Mouse (Mus musculus) ES-E14 (cell line): Measurements from ENCODE around the gene Tbx4. TPM values are rescaled to one million over a fixed set of nuclear protein-coding genes. Genes with fewer than 3 reads are reported as not detected.
A peak's percentile ranks its signal among the peaks of the same experiment; 100 is the strongest.

Experiments used
- DNase-seq: peaks from one replicate; pipeline ENCODE4 v3.0.0-alpha.2; 2013; ENCODE audit warnings: low read depth, low spot score
- H3K27ac ChIP-seq: 2 replicates; pipeline ENCODE4 v1.5.1; 2012; ENCODE audit warnings: low read depth, mild to moderate bottlenecking, low read length, moderate library complexity, mixed read lengths; ENCODE audit not compliant: poor library complexity, insufficient read depth, severe bottlenecking
- H3K36me3 ChIP-seq: 2 replicates; pipeline ENCODE4 v1.6.1; 2012; ENCODE audit warnings: mild to moderate bottlenecking, low read length, moderate library complexity, mixed read lengths; ENCODE audit not compliant: control insufficient read depth, poor library complexity, insufficient read depth, severe bottlenecking
- H3K4me1 ChIP-seq, 2 experiments: fragments of 150-350 bp in 1 of 2; sonication (generic) in 1 of 2; 2 replicates each; pipeline ENCODE4 v1.6.1; 2012; ENCODE audit warnings: low read length in 2 of 2, mild to moderate bottlenecking in 1 of 2, mixed read lengths in 1 of 2; ENCODE audit not compliant: control insufficient read depth in 2 of 2, insufficient read depth in 2 of 2, poor library complexity in 1 of 2
- H3K4me3 ChIP-seq, 2 experiments: fragments of 150-350 bp in 1 of 2; sonication (generic) in 1 of 2; 2 replicates each; pipeline ENCODE4 v1.5.1; 2012; ENCODE audit warnings: low read length in 2 of 2, low read depth in 1 of 2, mild to moderate bottlenecking in 1 of 2, mixed read lengths in 1 of 2; ENCODE audit not compliant: insufficient read depth in 1 of 2, poor library complexity in 1 of 2, severe bottlenecking in 1 of 2
- H3K9ac ChIP-seq: 2 replicates; pipeline ENCODE4 v1.6.1; 2012; ENCODE audit warnings: low read depth, mild to moderate bottlenecking, low read length, mixed read lengths; ENCODE audit not compliant: poor library complexity, insufficient read depth, severe bottlenecking
- H3K9me3 ChIP-seq: fragments of 150-350 bp; sonication (generic); 2 replicates; pipeline ENCODE4 v1.6.1; 2012; ENCODE audit warnings: low read depth, mild to moderate bottlenecking, low read length; ENCODE audit not compliant: control insufficient read depth, insufficient read depth
- CHD2 ChIP-seq: IDR thresholded peaks from 2 replicates; pipeline ENCODE4 v1.6.1; 2014; ENCODE audit warnings: mild to moderate bottlenecking, low read depth, low read length, inconsistent platforms
- HCFC1 ChIP-seq: IDR thresholded peaks from 2 replicates; pipeline ENCODE4 v1.6.1; 2012; ENCODE audit warnings: low read length, inconsistent platforms, borderline replicate concordance; ENCODE audit not compliant: insufficient read depth
- MAFK ChIP-seq: IDR thresholded peaks from 2 replicates; pipeline ENCODE4 v1.6.1; 2014; ENCODE audit warnings: mild to moderate bottlenecking, low read depth, low read length, inconsistent platforms; ENCODE audit not compliant: insufficient read depth
- ZC3H11A ChIP-seq: IDR thresholded peaks from 2 replicates; pipeline ENCODE4 v1.6.1; 2012; ENCODE audit warnings: low read depth, mild to moderate bottlenecking, inconsistent platforms, low read length, borderline replicate concordance
- ZNF384 ChIP-seq: IDR thresholded peaks from 2 replicates; pipeline ENCODE4 v1.6.1; 2012; ENCODE audit warnings: low read depth, low read length, inconsistent platforms
- in situ Hi-C, 2 experiments: fragments of 600-800 bp; cut with MboI; formaldehyde crosslinking; loops; one replicate each; pipeline ENCODE4 v1.15.1; 2025; ENCODE audit warnings: low sequenced_read_pairs in 2 of 2, inconsistent platforms in 1 of 2; ENCODE audit not compliant: unreplicated experiment in 2 of 2
- total RNA-seq: library from RNA; depleted of rRNA; stranded (reverse); fragments of 300-350 nt; gene quantifications from 2 replicates; pipeline ENCODE4 v1.2.3, GENCODE M21; 2012

Tbx4 gene
- total RNA-seq, 1 experiment = 0.76 TPM

DNA sequence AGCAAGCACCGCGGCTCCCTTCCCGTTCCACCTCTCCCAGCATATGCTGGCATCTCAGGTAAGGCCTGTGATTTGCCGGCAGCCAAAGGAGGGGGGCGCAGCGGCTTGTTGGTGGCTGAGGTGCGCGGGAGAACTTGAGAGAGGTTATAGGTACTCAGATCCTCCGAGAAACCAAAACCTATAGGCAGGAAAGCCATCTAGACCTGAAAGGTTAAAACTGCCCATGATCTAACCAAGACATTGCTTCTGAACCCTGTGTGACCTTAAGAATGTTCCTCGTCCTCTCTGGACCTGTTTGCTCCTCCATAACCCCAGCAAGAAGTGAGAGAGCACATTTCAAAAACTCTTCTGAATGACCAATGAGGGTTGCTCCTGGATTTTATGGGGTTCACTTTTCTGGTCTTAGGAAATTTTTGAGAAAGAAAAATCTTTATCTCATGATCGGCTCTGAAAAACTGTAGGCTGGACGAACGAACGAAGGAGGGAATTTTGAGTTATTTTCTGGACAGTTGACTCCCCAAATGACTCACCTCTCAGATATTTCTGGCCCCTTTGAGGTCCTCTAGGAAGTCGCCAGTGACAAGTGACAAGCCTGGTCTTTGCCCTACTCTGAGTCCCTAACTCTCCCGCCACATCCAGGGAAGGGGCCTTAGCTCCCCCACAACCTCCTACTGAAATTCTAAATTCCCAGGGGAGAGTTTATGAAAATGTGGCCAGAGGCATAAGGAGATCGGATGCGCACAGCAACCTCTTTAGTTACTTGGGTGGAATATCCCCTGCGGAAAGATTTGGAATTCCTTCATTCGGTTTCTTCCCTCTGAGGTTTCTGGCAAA lies 47.6 kb upstream of the Tbx4 start:
- no peak for DNase-seq
- TF ChIP-seq CHD2 (no peak), ZC3H11A (no peak), ZNF384 (no peak), HCFC1 (no peak), MAFK (no peak)
- no peak overlapping the region for H3K9ac ChIP-seq
- no peaks in the 10 kb centered on the region for H3K36me3 ChIP-seq
- H3K4me1 ChIP-seq = peaks cover 0 to 8% of the 10 kb centered on the region in 2 experiments; a peak in 1 of 4 replicates
- H3K9me3 ChIP-seq = no peaks in the 10 kb centered on the region
- in situ Hi-C loops = loop anchor here (5.0 kb wide), 2 partner anchors 49 to 1316 kb away; partner anchors contain the start of gene Tbx4 (in 1 of the 2)
- no peak overlapping the region for H3K27ac ChIP-seq
- peak overlapping the region in 1 of 2 experiments; percentile 24; a peak in 1 of 4 replicates for H3K4me3 ChIP-seq

DNA sequence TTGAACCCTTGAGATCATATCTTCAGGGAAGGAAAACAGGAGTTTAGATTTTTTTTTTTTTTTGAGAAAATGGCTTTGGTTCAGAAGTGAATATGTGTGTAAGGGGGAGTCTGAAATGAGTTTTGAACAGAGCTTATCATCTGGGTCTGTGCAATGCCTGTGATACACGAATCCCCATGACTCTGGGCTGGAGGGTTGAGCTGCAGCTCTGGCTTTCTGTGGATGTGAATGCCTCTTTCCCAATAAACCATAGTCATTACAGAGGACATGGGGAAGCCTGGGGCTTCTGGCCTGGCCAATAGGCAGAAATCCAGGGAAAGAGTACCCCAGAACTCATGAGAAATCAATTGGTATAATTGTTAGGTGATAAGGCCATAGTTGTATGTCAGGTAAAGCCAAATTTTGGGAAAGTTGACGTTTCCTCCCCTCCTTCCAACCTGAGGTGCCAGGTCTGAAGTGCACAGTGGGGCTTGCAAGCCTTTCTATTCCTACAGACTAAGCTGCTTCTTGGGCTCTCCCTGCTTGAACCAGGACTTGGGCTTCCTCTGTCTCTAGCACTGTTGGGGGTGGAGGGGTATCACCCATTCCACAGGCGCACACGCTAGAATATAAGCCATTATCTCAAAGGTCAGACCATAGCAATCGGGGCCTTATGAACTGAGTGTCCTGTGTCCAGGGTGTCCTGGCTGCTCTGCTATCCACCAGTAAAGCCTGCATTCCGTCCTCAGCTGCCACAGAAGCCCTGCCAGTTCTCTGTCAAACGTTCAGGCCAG lies 46.8 kb upstream of the Tbx4 start:
- H3K27ac ChIP-seq = no peak overlapping the region
- TF ChIP-seq CHD2 (no peak), MAFK (no peak), ZNF384 (no peak), HCFC1 (no peak), ZC3H11A (no peak)
- H3K36me3 ChIP-seq = no peaks in the 10 kb centered on the region
- H3K4me3 ChIP-seq = no peak overlapping the region
- H3K9me3 ChIP-seq = no peaks in the 10 kb centered on the region
- H3K9ac ChIP-seq = no peak overlapping the region
- in situ Hi-C loops = loop anchor here (5.0 kb wide), 2 partner anchors 48 to 1317 kb away; partner anchors contain the start of gene Tbx4 (in 2 of the 2)
- peaks cover 0 to 8% of the 10 kb centered on the region in 2 experiments; a peak in 1 of 4 replicates for H3K4me1 ChIP-seq
- DNase-seq = no peak

DNA sequence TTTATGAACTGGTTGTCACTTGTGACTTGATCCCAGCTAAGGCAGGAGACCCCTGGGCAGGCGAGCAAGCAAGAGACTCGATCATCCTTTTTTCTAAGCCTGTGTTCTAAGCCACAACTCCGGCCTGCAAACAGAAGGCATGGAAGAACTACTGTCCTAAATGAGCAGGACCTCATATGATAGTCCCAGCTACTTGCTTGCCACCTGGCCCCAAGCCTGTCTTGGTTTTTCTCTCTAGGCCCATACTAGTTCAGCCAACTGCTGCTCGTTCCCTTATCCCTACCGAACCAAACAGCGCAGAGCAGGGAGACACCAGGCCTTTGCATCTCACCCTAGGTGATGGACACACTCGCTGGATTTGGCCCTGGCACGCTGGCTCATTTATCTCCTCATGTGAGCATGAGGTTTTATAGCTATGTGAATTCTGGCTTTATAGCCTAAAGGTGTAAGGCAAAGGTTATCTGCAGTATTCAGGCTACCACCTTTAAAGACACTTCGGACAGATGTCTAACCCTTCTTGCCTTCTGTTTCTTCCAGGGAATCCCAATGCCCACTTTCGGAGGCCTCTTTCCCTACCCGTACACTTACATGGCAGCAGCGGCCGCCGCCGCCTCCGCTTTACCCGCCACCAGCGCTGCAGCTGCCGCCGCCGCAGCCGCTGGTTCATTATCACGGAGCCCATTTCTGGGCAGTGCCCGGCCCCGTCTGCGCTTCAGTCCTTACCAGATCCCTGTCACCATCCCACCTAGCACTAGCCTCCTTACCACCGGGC lies 46.0 kb upstream of the Tbx4 start:
- DNase-seq = no peak
- Histone ChIP-seq H3K9me3 (no peaks in the 10 kb centered on the region), H3K27ac (no peak overlapping the region), H3K4me1 (peaks cover 0 to 8% of the 10 kb centered on the region in 2 experiments; a peak in 1 of 4 replicates), H3K4me3 (peak overlapping the region in 1 of 2 experiments; percentile 7; a peak in 1 of 4 replicates), H3K36me3 (no peaks in the 10 kb centered on the region), H3K9ac (no peak overlapping the region)
- TF ChIP-seq HCFC1 = no peak
- no peak for TF ChIP-seq CHD2
- TF ChIP-seq ZNF384 = no peak
- no peak for TF ChIP-seq ZC3H11A
- no peak for TF ChIP-seq MAFK
- in situ Hi-C loops = loop anchor here in 1 of 2 experiments (5.0 kb wide), 1 partner anchor 47 kb away; the partner anchor contains the start of gene Tbx4

DNA sequence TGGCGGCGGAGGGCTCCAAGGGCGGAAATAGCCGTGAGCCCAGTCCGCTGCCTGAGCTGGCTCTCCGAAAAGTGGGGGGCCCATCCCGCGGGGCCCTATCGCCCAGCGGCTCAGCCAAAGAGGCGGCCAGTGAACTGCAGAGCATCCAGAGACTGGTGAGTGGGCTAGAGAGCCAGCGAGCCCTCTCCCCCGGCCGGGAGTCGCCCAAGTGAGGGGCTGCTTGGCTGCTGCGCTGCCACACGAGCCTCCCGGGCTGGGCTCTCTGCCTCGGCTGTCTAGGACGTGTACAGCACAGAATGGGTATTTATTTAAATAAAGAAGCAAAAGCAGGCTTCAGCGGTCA lies 45.4 kb upstream of the Tbx4 start:
- Histone ChIP-seq H3K4me1 (peaks cover 0 to 8% of the 10 kb centered on the region in 2 experiments; a peak in 1 of 4 replicates), H3K27ac (no peak overlapping the region), H3K9me3 (no peaks in the 10 kb centered on the region), H3K36me3 (no peaks in the 10 kb centered on the region), H3K4me3 (peak overlapping the region in 1 of 2 experiments; percentile 7; a peak in 1 of 4 replicates), H3K9ac (no peak overlapping the region)
- no peak for TF ChIP-seq HCFC1
- no peak for TF ChIP-seq CHD2
- TF ChIP-seq ZC3H11A = no peak
- TF ChIP-seq ZNF384 = no peak
- in situ Hi-C loops = loop anchor here in 1 of 2 experiments (5.0 kb wide), 1 partner anchor 47 kb away; the partner anchor contains the start of gene Tbx4
- no peak for DNase-seq
